Comparison of ENCODE assay signal across 15 mouse cellular contexts in genomic region chr2:103730999-103731398, GRCm38 (mm10). TPM values are rescaled to one million over a fixed set of nuclear protein-coding genes. Genes with fewer than 3 reads are reported as not detected.
A peak's percentile ranks its signal among the peaks of the same experiment; 100 is the strongest.
DNase-seq lines count a peak whose midpoint lies in the region; ATAC-seq and TF ChIP-seq lines count a peak whose summit lies in the region.
"Had no signal": no experiment of that assay in that cellular context is flagged by ENCODE, and none has a peak within 500 bp of the region (broad histone marks: within the 10 kb centered on the region; RNA-seq: fewer than 3 reads in every experiment).

No protein-coding gene starts in this region.

- H3K9me3 ChIP-seq in CH12.LX (replicated peaks; ENCODE audit: low read length) (no peaks in the 10 kb centered on the region), ES-Bruce4 (replicated peaks; ENCODE audit: control insufficient read depth, insufficient read depth, low read length, poor library complexity, severe bottlenecking) (no peaks in the 10 kb centered on the region)
- H3K9me3 ChIP-seq in liver, embryonic 11.5 days (ENCODE audit: control insufficient read depth, low read length) = no peaks in the 10 kb centered on the region
- H3K9me3 ChIP-seq: forebrain, embryonic 15.5 days; heart, embryonic 12.5 days; hindbrain, embryonic 15.5 days; liver, embryonic 15.5 days had no signal

- H3K4me2 ChIP-seq in CH12.LX (ENCODE audit: insufficient read depth, low read depth, poor library complexity, severe bottlenecking) = no peak overlapping the region
- no peak overlapping the region for H3K4me2 ChIP-seq in liver, embryonic 11.5 days
- H3K4me2 ChIP-seq: forebrain, embryonic 15.5 days; heart, embryonic 12.5 days; hindbrain, embryonic 15.5 days; liver, embryonic 15.5 days had no signal

- dilution Hi-C loops in CH12.LX (cut with MboI; ENCODE audit: extremely low pct_ligation_motif_present, extremely low pct_unique_long_range_greater_than_20kb, low sequenced_read_pairs) = no loop called here

- DNase-seq in CH12.LX (ENCODE audit: extremely low read depth) = no peak
- peak; percentile 47 to 77 for DNase-seq in layer of hippocampus, adult 2 months (ENCODE audit: low spot score in 2 of 2)
- peak; percentile 73 to 84 for DNase-seq in left cerebral cortex, postnatal 14 days (ENCODE audit: low spot score in 2 of 2)
- no peak for DNase-seq in spleen, postnatal 4 days (ENCODE audit: low spot score in 2 of 2)
- no peak for DNase-seq in liver, embryonic 11.5 days (ENCODE audit: low spot score)
- DNase-seq in heart, adult 2 months = no peak
- DNase-seq: cerebellum, adult 11 months; kidney, postnatal 25 days had no signal

- no peak overlapping the region for H3K9ac ChIP-seq in CH12.LX (ENCODE audit: insufficient read depth, low read depth)
- H3K9ac ChIP-seq in ES-Bruce4 (ENCODE audit: low read depth, poor library complexity, severe bottlenecking) = no peak overlapping the region
- H3K9ac ChIP-seq in liver, embryonic 11.5 days (ENCODE audit: low read depth, low read length) = no peak overlapping the region
- no peak overlapping the region for H3K9ac ChIP-seq in heart, adult 2 months (ENCODE audit: low read depth, low read length)
- H3K9ac ChIP-seq: forebrain, embryonic 15.5 days; heart, embryonic 12.5 days; hindbrain, embryonic 15.5 days; liver, embryonic 15.5 days had no signal

- intact Hi-C loops in left cerebral cortex, postnatal 14 days (cut with DNase I) = no loop called here
- intact Hi-C loops in heart, adult 2 months (cut with DNase I) = no loop called here

- TF ChIP-seq EP300 in CH12.LX (IDR thresholded peaks at IDR 0.05; ENCODE audit: low read length) (no peak), ES-Bruce4 (IDR thresholded peaks at IDR 0.05; ENCODE audit: insufficient read depth, low read depth, low read length) (no peak)
- TF ChIP-seq EP300 in heart, adult 2 months (IDR thresholded peaks at IDR 0.05; ENCODE audit: insufficient read depth, low read depth, low read length) = no peak

- no peak for TF ChIP-seq RAD21 in CH12.LX (IDR thresholded peaks at IDR 0.05; ENCODE audit: low read depth, low read length)

- ATAC-seq in liver, embryonic 11.5 days (replicated peaks; ENCODE audit: low FRiP score) = no peak
- ATAC-seq in inflammation-experienced regulatory T-cells, adult 6 months = no peak
- ATAC-seq: forebrain, embryonic 15.5 days had no signal

- TF ChIP-seq CTCF in CH12.LX (conservative IDR thresholded peaks at IDR 0.05 in 1 of 2, IDR thresholded peaks at IDR 0.05 in 1 of 2; ENCODE audit: low read depth in 2 of 2, low read length in 2 of 2) = no peak
- peak; percentile 31 for TF ChIP-seq CTCF in ES-Bruce4 (IDR thresholded peaks at IDR 0.05; ENCODE audit: low read depth, low read length)
- peak; percentile 37 for TF ChIP-seq CTCF in layer of hippocampus, adult 2 months (conservative IDR thresholded peaks at IDR 0.05)
- no peak for TF ChIP-seq CTCF in heart, adult 2 months (IDR thresholded peaks at IDR 0.05)

- no peak overlapping the region for H3K4me3 ChIP-seq in CH12.LX (replicated peaks in 1 of 3; ENCODE audit: low read depth in 2 of 3, low read length in 2 of 3, poor library complexity in 1 of 3)
- no peak overlapping the region for H3K4me3 ChIP-seq in ES-Bruce4 (ENCODE audit: low read depth, low read length)
- no peak overlapping the region for H3K4me3 ChIP-seq in layer of hippocampus, adult 2 months
- no peak overlapping the region for H3K4me3 ChIP-seq in liver, embryonic 11.5 days (ENCODE audit: low read depth, low read length)
- H3K4me3 ChIP-seq in heart, adult 2 months = no peak overlapping the region
- H3K4me3 ChIP-seq: forebrain, embryonic 15.5 days; heart, embryonic 12.5 days; hindbrain, embryonic 15.5 days; liver, embryonic 15.5 days had no signal

- H3K79me2 ChIP-seq in CH12.LX (replicated peaks; ENCODE audit: control insufficient read depth, extremely low read depth, insufficient read depth, poor library complexity, severe bottlenecking) = no peaks in the 10 kb centered on the region
- H3K79me2 ChIP-seq in heart, adult 2 months (replicated peaks; ENCODE audit: control insufficient read depth, insufficient read depth, low read length) = no peaks in the 10 kb centered on the region

- H3K27me3 ChIP-seq in CH12.LX (replicated peaks) (no peaks in the 10 kb centered on the region), ES-Bruce4 (ENCODE audit: control insufficient read depth, insufficient read depth, low read length, poor library complexity, severe bottlenecking) (no peaks in the 10 kb centered on the region)
- no peaks in the 10 kb centered on the region for H3K27me3 ChIP-seq in liver, embryonic 11.5 days (replicated peaks; ENCODE audit: control insufficient read depth, insufficient read depth, low read length)
- H3K27me3 ChIP-seq in heart, adult 2 months (ENCODE audit: control insufficient read depth, insufficient read depth, low read length) = no peaks in the 10 kb centered on the region
- H3K27me3 ChIP-seq: forebrain, embryonic 15.5 days; heart, embryonic 12.5 days; hindbrain, embryonic 15.5 days; liver, embryonic 15.5 days had no signal

- H3K36me3 ChIP-seq in CH12.LX (replicated peaks in 1 of 2; ENCODE audit: control insufficient read depth in 1 of 2, insufficient read depth in 1 of 2, low read length in 1 of 2) (peaks cover 91 to 98% of the 10 kb centered on the region in 2 experiments), ES-Bruce4 (ENCODE audit: control insufficient read depth, insufficient read depth, low read length, poor library complexity, severe bottlenecking) (peaks cover 29% of the 10 kb centered on the region)
- peaks cover 46% of the 10 kb centered on the region for H3K36me3 ChIP-seq in liver, embryonic 11.5 days (ENCODE audit: control insufficient read depth, insufficient read depth, low read length)
- no peaks in the 10 kb centered on the region for H3K36me3 ChIP-seq in heart, adult 2 months (ENCODE audit: control insufficient read depth, insufficient read depth, low read length)

- TF ChIP-seq POLR2A in CH12.LX (IDR thresholded peaks at IDR 0.05; ENCODE audit: low read depth, low read length) (no peak), ES-Bruce4 (IDR thresholded peaks at IDR 0.05; ENCODE audit: insufficient read depth, low read length) (no peak)
- TF ChIP-seq POLR2A in heart, adult 2 months (IDR thresholded peaks at IDR 0.05; ENCODE audit: insufficient read depth, low read depth, low read length) = no peak

- H3K4me1 ChIP-seq in CH12.LX (ENCODE audit: control insufficient read depth in 1 of 2, insufficient read depth in 2 of 2) = no peaks in the 10 kb centered on the region
- H3K4me1 ChIP-seq in ES-Bruce4 (ENCODE audit: control insufficient read depth, insufficient read depth, low read length) = no peaks in the 10 kb centered on the region
- H3K4me1 ChIP-seq in liver, embryonic 11.5 days (replicated peaks; ENCODE audit: control insufficient read depth, insufficient read depth, low read length) = no peaks in the 10 kb centered on the region
- H3K4me1 ChIP-seq in heart, adult 2 months (ENCODE audit: control insufficient read depth, insufficient read depth, low read length) = no peaks in the 10 kb centered on the region
- H3K4me1 ChIP-seq: forebrain, embryonic 15.5 days; heart, embryonic 12.5 days; hindbrain, embryonic 15.5 days; liver, embryonic 15.5 days had no signal

- H3K27ac ChIP-seq in CH12.LX (ENCODE audit: insufficient read depth, low read depth) = no peak overlapping the region
- H3K27ac ChIP-seq in ES-Bruce4 (ENCODE audit: insufficient read depth, low read length) = no peak overlapping the region
- peak overlapping the region; percentile 21 for H3K27ac ChIP-seq in layer of hippocampus, adult 2 months
- no peak overlapping the region for H3K27ac ChIP-seq in liver, embryonic 11.5 days (ENCODE audit: low read depth, low read length)
- no peak overlapping the region for H3K27ac ChIP-seq in heart, adult 2 months
- H3K27ac ChIP-seq: forebrain, embryonic 15.5 days; hindbrain, embryonic 15.5 days; liver, embryonic 15.5 days; macrophage had no signal

- in situ Hi-C loops in CH12.LX (cut with MboI; ENCODE audit: low pct_ligation_motif_present, low pct_unique_long_range_greater_than_20kb, low sequenced_read_pairs) = no loop called here

- WGBS in liver, embryonic 11.5 days = 88% methylated on average over 8 of the region's 8 CpGs
- WGBS in heart, adult 2 months = 88% methylated on average over 8 of the region's 8 CpGs

TF ChIP-seq in CH12.LX, 34 proteins besides CTCF, POLR2A, EP300 and RAD21:
- TF ChIP-seq MXI1 (IDR thresholded peaks at IDR 0.05; ENCODE audit: low read depth, low read length) (no peak), JUND (conservative IDR thresholded peaks at IDR 0.05; ENCODE audit: low read depth, low read length) (no peak), E2F4 (IDR thresholded peaks at IDR 0.05; ENCODE audit: insufficient replicate concordance, low read depth, low read length) (no peak), ZMIZ1 (IDR thresholded peaks at IDR 0.05; ENCODE audit: low read depth, low read length) (no peak), NELFE (IDR thresholded peaks at IDR 0.05; ENCODE audit: low read depth, low read length) (no peak), SMC3 (IDR thresholded peaks at IDR 0.05; ENCODE audit: low read depth, low read length) (peak; percentile 17; the same call in 1 of the 2 replicates), JUN (IDR thresholded peaks at IDR 0.05; ENCODE audit: insufficient read depth, low read depth, low read length) (no peak)

RNA-seq across cellular contexts. Expression of gene Nat10, which starts 30.1 kb away (rescaled TPM):
- total RNA-seq in CH12.LX (2012; rRNA removed) (36.0 and 47.8 TPM in 2 replicates), CH12.LX (2014; rRNA removed) (31.0 and 36.7 TPM in 2 replicates)
- polyA plus RNA-seq in CH12.LX (2012; ENCODE audit: insufficient read length, low read depth) (83.6 and 93.0 TPM in 2 replicates), ES-Bruce4 (2011; ENCODE audit: insufficient read depth, insufficient read length, low read depth, missing spikeins) (89.5 and 90.9 TPM in 2 replicates)
- total RNA-seq in layer of hippocampus, adult 2 months (2021) = 10 to 100 TPM; 36.7 to 38.5 TPM
- total RNA-seq in left cerebral cortex, postnatal 14 days (2021) = 10 to 100 TPM; 28.3 to 29.5 TPM
- 55.1 and 58.8 TPM in 2 replicates for polyA plus RNA-seq in liver, embryonic 11.5 days (2014; fragmentation: Nextera tagmentation; extraction: Ambion mirVana)
- polyA plus RNA-seq in inflammation-experienced regulatory T-cells, adult 6 months (2017; shearing (Covaris generic)) = 10 to 100 TPM; 27.3 to 32.2 (median 29.9) TPM
- total RNA-seq in heart, adult 2 months (2021) = 10 to 100 TPM; 14.0 to 14.2 TPM
- 26.1 and 30.4 TPM in 2 replicates for polyA plus RNA-seq in heart, adult 2 months (2012; rRNA removed)

Comparison
In these comparisons a context has a peak if more than half of its experiments do, and no peak if none do; other contexts are left out.
1. DNase-seq: peak in layer of hippocampus, adult 2 months (2 of 2) and left cerebral cortex, postnatal 14 days (2 of 2); none in CH12.LX (single experiment), spleen, postnatal 4 days (0 of 2), liver, embryonic 11.5 days (single experiment) and heart, adult 2 months (0 of 2).
2. CTCF ChIP-seq: peak in ES-Bruce4 (single experiment) and layer of hippocampus, adult 2 months (single experiment); none in CH12.LX (0 of 2) and heart, adult 2 months (single experiment).